Mouse (Mus musculus) heart, adult 9 months (tissue): Measurements from ENCODE around the gene Rp2.
A peak's percentile ranks its signal among the peaks of the same experiment; 100 is the strongest.

Experiments used
- DNase-seq, 2 experiments: peaks; one replicate each; pipeline ENCODE4 v3.0.0; 2022; ENCODE audit warnings: low spot score in 2 of 2

The Rp2 gene

DNA sequence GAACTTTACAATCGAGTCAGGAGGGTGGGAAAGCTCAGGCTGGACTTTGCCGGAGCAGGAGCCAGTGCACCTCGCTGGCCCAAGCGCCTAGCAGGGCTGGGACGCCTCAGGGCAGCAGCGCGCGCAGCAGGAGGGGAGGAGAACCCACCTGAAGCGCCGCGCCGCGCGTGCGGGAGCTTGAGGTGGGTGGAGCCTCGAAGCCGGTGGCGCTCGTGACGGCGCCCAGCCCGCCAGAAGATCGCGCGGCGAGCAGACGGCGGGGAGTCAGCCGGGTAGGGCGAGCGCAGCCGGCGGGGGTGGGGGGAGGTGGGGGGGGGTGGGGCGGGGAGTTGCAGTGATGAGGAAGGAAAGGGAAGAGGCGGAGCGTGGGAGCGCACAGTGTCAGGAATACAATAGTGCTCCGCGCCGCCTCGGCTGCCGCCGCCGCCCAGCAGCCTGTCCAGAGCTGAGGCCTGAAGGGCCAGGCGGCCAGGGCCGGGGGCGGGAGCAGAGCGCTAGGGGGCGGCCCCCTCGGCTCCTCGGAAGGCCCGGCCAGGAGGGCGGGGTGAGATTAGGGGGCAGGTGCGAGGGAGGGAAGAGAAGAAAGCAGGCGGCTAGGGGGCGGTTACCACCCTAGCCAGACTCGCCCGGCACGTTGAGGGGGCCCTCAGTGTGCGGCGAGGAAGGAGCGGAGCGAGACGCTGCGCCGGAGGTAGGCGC, 61.0 kb downstream of the Rp2 start, which contains the start of gene Jade3:
Gene Jade3, plus strand, starts transcription at position 549 of the 699 bp plus-strand sequence.
- DNase-seq = peak; percentile 76 to 79

DNA sequence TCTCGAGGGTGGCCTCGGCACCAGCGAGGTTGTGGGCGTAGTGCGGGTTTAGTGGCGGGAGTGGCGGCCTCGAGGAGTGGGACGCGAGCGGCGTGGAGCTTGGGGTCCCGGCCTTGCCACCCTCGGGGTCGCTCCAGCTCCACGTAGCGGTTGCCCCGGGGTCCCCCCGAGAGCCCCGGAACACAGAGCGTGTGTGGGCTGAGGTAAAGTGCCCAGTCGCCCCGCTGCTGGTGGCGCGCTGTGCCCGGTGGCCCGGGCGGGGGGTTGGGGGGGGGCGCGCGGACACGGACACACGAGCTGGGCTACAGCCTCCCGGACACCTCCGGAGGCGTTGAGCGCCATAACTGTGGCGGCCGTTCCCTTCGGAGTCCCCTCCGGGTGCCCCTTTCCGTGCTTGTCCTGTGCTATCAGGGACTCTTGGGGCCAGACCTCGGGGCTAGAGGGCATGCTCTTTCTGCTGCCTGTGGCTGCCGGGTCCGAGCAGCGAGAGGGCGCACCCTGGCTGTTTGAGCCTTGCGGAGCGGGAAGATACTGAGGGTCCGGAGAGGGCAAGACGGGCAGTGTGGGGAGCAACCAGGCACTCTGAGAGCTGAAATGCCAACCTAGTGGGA, 61.7 kb downstream of the Rp2 start:
- DNase-seq = peak; percentile 9 to 13
